Mouse (Mus musculus) cerebellum, adult 2 months (tissue): ENCODE results near the gene Acot12. TPM values are rescaled to one million over a fixed set of nuclear protein-coding genes. Genes with fewer than 3 reads are reported as not detected.

ENCODE experiments used
- DNase-seq, 2 experiments: peaks; one replicate each; pipeline ENCODE4 v3.0.0; 2021
- H3K27ac ChIP-seq: fragments of 200-500 bp; 2 replicates; pipeline ENCODE4 v1.5.1; 2012; ENCODE audit warnings: low read length, control low read depth, inconsistent platforms; ENCODE audit not compliant: insufficient read depth
- H3K27me3 ChIP-seq: fragments of 200-500 bp; 2 replicates; pipeline ENCODE4 v1.6.1; 2012; ENCODE audit warnings: inconsistent platforms, mild to moderate bottlenecking, low read length, moderate library complexity; ENCODE audit not compliant: control insufficient read depth, insufficient read depth
- H3K4me1 ChIP-seq: fragments of 200-500 bp; 2 replicates; pipeline ENCODE4 v1.6.1; 2011; ENCODE audit warnings: low read length; ENCODE audit not compliant: control insufficient read depth, insufficient read depth
- H3K4me3 ChIP-seq: fragments of 200-500 bp; replicated peaks from 2 replicates; pipeline ENCODE3; 2011; ENCODE audit warnings: mild to moderate bottlenecking, low read depth, low read length, control low read depth; ENCODE audit not compliant: insufficient read depth
- CTCF ChIP-seq: fragments of 200-500 bp; IDR thresholded peaks from 2 replicates; pipeline ENCODE4 v1.5.1; 2011; ENCODE audit warnings: low read depth, mild to moderate bottlenecking, control low read depth, low read length, moderate library complexity, borderline replicate concordance; ENCODE audit not compliant: insufficient read depth
- POLR2A ChIP-seq: fragments of 200-500 bp; IDR thresholded peaks from 2 replicates; pipeline ENCODE4 v1.6.1; 2011; ENCODE audit warnings: low read length, control low read depth, borderline replicate concordance; ENCODE audit not compliant: insufficient read depth
- WGBS: fragments of 180-500 bp; shearing (Covaris S2); methylation state at CpG from one replicate; pipeline ENCODE4 v1.1.7; 2018; 5-methylcytosine and 5-hydroxymethylcytosine counted together
- polyA plus RNA-seq: library from polyadenylated mRNA; depleted of rRNA; stranded (reverse); fragments of >200 nt; gene quantifications from 2 replicates; pipeline ENCODE4 v1.2.3, GENCODE M21; 2012

Gene Acot12
- polyA plus RNA-seq, 1 experiment, result 0.18 TPM

DNA sequence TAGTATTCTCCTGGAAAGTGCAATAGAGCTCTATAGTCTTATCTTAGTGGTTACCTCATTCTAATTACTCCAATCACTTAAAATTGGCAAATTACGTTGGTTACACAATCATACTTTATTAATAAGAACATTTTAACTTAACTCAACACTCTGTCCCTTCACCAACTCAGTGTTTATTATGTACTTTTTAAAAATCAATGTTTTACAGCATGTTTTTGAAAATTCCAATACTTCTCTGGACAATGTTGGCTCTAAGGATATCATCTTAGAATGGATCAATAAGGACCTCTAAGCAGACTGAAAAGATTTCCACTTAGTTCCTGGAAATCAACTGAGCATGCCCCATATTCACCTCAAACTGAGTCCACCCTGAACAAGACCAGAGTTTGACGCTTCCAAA, 7.1 kb downstream of the Acot12 start:
- Histone ChIP-seq H3K27me3 (no peaks in the 10 kb centered on the region), H3K4me3 (no peak overlapping the region), H3K27ac (no peak overlapping the region), H3K4me1 (no peaks in the 10 kb centered on the region)
- DNase-seq, result no peak
- 94% methylated on average over 2 of the region's 2 CpGs for WGBS
- TF ChIP-seq CTCF (no peak), POLR2A (no peak)

DNA sequence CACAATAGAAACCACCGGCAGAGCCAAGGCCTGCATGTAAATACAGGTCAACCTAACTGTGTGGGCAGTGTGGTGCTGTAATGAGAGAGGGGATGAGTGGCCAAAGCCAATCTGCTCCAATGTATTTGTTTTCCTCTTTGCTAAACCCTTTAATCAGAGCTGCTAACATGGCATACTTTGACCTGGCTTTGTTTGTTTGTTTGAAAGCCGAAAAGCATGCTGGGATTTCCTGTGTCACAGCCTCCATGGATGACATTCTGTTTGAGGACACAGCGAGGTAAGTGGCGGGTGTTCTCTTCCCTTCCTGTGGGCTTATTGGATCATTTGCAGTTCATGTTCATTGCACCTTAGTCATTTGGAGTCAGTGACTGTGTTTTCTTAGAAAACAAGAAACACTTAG, 8.7 kb downstream of the Acot12 start:
- no peaks in the 10 kb centered on the region for H3K4me1 ChIP-seq
- no peak for TF ChIP-seq CTCF
- TF ChIP-seq POLR2A, result no peak
- no peaks in the 10 kb centered on the region for H3K27me3 ChIP-seq
- 89% methylated on average over 4 of the region's 4 CpGs for WGBS
- H3K27ac ChIP-seq, result no peak overlapping the region
- DNase-seq, result no peak
- no peak overlapping the region for H3K4me3 ChIP-seq

DNA sequence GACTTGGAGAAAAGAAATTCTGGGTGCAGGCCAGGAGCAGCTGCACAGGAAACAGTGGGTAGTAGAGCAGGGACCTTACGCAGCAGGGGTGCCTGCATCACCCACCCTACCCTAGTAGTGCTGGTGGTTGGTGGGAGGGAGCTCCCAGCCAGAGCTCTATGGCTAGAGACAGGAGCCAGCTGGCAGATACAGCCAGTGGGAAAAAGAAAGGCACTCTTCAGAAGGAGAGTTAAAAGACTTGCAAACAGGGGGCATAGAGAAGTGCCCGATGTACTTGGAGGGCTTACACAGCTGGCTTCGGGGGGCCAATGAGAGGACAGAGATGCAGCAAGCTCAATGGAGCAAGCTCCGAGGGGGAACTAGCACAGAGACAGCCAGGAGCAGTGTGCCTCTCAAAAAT, 12.4 kb downstream of the Acot12 start:
- TF ChIP-seq CTCF (no peak), POLR2A (no peak)
- 11% methylated on average over 4 of the region's 4 CpGs for WGBS
- no peak for DNase-seq
- Histone ChIP-seq H3K27me3 (no peaks in the 10 kb centered on the region), H3K4me1 (no peaks in the 10 kb centered on the region), H3K27ac (no peak overlapping the region), H3K4me3 (no peak overlapping the region)

DNA sequence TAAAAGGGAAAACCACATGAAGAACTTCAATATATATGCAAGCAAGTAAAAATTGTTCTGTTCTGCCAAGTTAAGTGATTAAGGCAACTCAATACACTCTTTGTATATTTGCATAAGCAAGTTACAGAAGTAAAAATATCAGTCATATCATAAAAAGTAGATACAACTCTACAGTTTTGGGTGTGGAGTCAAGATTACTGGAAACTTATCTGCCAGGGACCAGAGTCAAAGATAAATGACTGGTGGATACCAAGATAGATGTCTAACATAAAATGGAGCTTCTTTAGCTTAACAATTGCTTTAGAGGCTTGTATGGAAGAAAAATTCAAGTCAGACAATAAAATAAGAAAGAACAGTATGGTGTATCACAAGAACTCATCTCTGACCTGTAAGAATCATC, 13.4 kb downstream of the Acot12 start:
- Histone ChIP-seq H3K4me3 (no peak overlapping the region), H3K27me3 (no peaks in the 10 kb centered on the region), H3K4me1 (no peaks in the 10 kb centered on the region), H3K27ac (no peak overlapping the region)
- TF ChIP-seq POLR2A, result no peak
- no peak for DNase-seq

DNA sequence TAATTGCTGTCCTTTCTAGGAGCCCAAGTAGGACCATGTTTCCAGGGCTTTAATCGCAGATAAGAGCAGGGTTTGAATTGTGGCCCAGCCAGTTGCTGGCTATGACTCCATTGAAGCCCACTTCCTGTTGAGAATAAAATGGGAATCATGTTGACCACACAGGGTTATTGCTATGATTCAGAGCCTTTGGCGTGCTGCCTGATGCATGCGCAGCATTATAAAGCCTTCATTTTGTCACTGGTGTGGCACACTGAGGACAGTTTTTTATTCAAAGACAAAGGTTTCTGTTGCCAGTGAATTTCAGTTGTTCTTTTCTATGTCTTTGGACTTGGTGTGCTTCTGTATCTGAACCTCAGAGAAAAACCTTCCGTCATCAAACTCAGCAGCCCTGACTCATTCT, 14.9 kb downstream of the Acot12 start:
- no peaks in the 10 kb centered on the region for H3K27me3 ChIP-seq
- no peaks in the 10 kb centered on the region for H3K4me1 ChIP-seq
- no peak for TF ChIP-seq POLR2A
- TF ChIP-seq CTCF, result no peak
- H3K27ac ChIP-seq, result no peak overlapping the region
- DNase-seq, result no peak
- no peak overlapping the region for H3K4me3 ChIP-seq
- 63% methylated on average over 4 of the region's 4 CpGs for WGBS

DNA sequence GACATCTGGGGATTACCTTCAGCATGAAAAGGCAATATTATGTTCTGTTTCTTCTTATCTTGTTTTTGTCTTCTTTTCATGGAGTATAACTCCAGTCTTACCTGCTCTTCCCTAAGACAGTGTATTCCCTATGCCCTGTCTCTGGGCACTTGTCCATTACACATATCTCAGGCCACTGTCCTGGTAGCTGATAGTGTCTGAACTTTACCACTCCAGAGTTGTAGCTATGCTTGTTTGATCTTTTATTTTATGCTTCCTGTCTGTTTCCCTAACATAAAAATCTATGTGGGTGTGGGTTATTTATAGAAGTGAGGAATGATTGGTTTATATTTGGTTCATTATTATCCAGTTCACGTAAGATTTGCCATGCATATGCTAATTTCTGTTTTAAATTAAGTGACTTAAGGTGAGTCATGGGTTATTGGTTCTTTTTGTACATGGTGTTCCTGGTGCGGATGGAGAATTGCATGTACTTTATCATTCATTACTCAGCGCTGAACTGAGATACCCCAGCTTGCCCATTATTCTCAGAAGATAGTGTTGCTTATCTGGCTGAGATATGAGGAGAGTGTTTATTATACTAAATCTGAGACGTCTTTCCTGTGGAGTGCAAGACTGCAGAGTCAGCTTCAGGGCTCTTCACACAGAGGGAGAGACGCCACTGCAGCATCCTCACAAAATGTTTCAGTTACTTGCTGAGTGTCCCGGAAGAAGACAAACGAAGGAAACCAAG, 17.2 kb downstream of the Acot12 start:
- WGBS, result 86% methylated on average over 7 of the region's 7 CpGs
- no peaks in the 10 kb centered on the region for H3K27me3 ChIP-seq
- no peak overlapping the region for H3K4me3 ChIP-seq
- no peak overlapping the region for H3K27ac ChIP-seq
- no peaks in the 10 kb centered on the region for H3K4me1 ChIP-seq
- TF ChIP-seq CTCF (no peak), POLR2A (no peak)
- DNase-seq, result no peak

DNA sequence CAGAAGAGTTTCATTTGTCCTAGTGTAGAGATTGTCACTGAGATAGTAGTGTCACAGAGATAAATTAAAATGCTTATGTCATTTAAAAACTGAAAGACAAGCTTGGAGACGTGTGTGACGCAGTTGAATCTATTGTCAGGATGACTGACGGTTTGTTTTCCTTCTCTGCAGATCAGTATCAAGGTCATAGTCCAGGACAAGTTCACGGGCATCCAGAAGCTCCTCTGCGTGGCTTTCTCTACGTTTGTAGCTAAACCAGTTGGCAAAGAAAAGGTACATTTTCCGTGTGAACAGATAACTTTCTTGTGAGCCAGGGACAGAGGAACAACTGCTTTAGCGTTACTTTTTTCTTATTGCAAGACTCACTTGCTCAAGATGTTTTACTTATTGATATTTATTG, 18.5 kb downstream of the Acot12 start:
- H3K4me3 ChIP-seq, result no peak overlapping the region
- no peak for DNase-seq
- no peaks in the 10 kb centered on the region for H3K4me1 ChIP-seq

DNA sequence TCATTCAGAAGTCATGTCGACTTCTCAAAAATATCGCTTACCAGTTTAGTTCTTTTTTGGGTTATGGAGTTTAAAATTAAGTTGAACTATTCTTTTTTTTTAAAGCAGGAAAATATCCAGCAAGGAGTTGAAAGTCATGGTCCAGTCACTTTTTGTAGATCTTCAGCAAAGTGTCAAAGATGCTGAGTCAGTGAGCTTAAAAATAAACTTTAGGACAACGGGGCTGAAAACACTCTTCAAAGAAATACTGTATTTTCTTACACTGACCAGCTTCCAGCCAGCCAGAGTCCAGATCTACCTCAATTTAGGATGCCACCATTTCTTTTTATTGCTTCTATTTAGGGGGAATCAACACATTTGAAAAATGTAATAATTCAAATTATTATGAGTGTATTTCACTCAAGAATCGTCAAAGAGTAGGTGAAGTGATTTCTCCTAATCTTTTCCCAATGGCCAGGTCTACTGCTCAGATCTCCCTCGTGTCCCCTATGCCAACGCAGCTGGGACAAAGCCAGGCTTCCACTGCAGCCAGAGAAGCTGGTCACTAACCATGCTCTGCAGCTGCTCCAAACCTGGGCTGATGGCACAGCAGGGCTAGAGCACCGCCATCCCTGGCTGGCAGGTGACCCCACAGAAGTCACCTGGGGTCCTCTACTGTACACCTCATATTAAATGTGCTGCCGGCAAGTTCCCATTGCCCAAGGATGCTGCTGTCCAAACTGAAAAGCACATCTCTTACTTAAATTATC, 19.2 kb downstream of the Acot12 start:
- H3K27me3 ChIP-seq, result no peaks in the 10 kb centered on the region
- H3K4me3 ChIP-seq, result no peak overlapping the region
- H3K27ac ChIP-seq, result no peak overlapping the region
- 72% methylated on average over 8 of the region's 8 CpGs for WGBS
- no peak for DNase-seq
- H3K4me1 ChIP-seq, result no peaks in the 10 kb centered on the region
- TF ChIP-seq CTCF (no peak), POLR2A (no peak)

More for the DNA sequence above, 18.5 kb downstream of the Acot12 start:
- Histone ChIP-seq H3K27ac (no peak overlapping the region), H3K27me3 (no peaks in the 10 kb centered on the region)
- WGBS, result 58% methylated on average over 8 of the region's 8 CpGs
- TF ChIP-seq CTCF (no peak), POLR2A (no peak)
